Mouse (Mus musculus) intestine, postnatal 0 days (tissue): ENCODE measurements around the gene Ugt1a10. TPM values are rescaled to one million over a fixed set of nuclear protein-coding genes. Genes with fewer than 3 reads are reported as not detected.
"Not testable (repeated sequence)": the region's sequence is repeated elsewhere in the genome, so short reads cannot be mapped to it uniquely, and the experiment has no call there.

Experiments
- ATAC-seq: fragments of 200-750 bp; cut with Nextera tagmentation; 2 replicates; pipeline ENCODE4 v1.8.0; 2017; ENCODE audit warnings: mild to moderate bottlenecking, moderate TSS enrichment, moderate library complexity
- H3K27ac ChIP-seq: fragments of 300-500 bp; sonication (generic); 2 replicates; pipeline ENCODE4 v1.5.1; 2014; ENCODE audit warnings: mild to moderate bottlenecking, low read depth, low read length, moderate library complexity
- H3K27me3 ChIP-seq: fragments of 300-500 bp; sonication (generic); replicated peaks from 2 replicates; pipeline ENCODE4 v1.6.1; 2014; ENCODE audit warnings: low read length, mixed read lengths; ENCODE audit not compliant: control insufficient read depth, insufficient read depth
- H3K36me3 ChIP-seq: fragments of 300-500 bp; sonication (generic); 2 replicates; pipeline ENCODE4 v1.6.1; 2014; ENCODE audit warnings: mild to moderate bottlenecking, moderate library complexity; ENCODE audit not compliant: control insufficient read depth, insufficient read depth
- H3K4me1 ChIP-seq: fragments of 300-500 bp; sonication (generic); replicated peaks from 2 replicates; pipeline ENCODE4 v1.6.1; 2014; ENCODE audit warnings: antibody characterized with exemption, low read length, mixed read lengths; ENCODE audit not compliant: control insufficient read depth, insufficient read depth
- H3K4me2 ChIP-seq: fragments of 300-500 bp; sonication (generic); replicated peaks from 2 replicates; pipeline ENCODE4 v1.6.1; 2014; ENCODE audit warnings: low read depth, mild to moderate bottlenecking, moderate library complexity
- H3K4me3 ChIP-seq: fragments of 300-500 bp; sonication (generic); 2 replicates; pipeline ENCODE4 v1.5.1; 2014; ENCODE audit warnings: low read depth, low read length
- H3K9ac ChIP-seq: fragments of 300-500 bp; sonication (generic); 2 replicates; pipeline ENCODE4 v1.6.1; 2014; ENCODE audit warnings: mild to moderate bottlenecking, low read depth, low read length
- H3K9me3 ChIP-seq: fragments of 300-500 bp; sonication (generic); 2 replicates; pipeline ENCODE4 v1.6.1; 2016; ENCODE audit warnings: mixed run types; ENCODE audit not compliant: control insufficient read depth
- CTCF ChIP-seq: sonication (generic); IDR thresholded peaks from 2 replicates; pipeline ENCODE4 v1.5.1; 2016; ENCODE audit warnings: low read depth, mild to moderate bottlenecking, control low read depth, antibody characterized with exemption, moderate library complexity
- WGBS: fragments of 180-500 bp; shearing (Covaris S2); extraction: QIAGEN DNeasy Blood & Tissue Kit; methylation state at CpG from one replicate; pipeline ENCODE4 v1.1.7; 2014; 5-methylcytosine and 5-hydroxymethylcytosine counted together
- polyA plus RNA-seq: library from polyadenylated mRNA; unstranded; fragments of >200 nt; fragmentation: Nextera tagmentation; extraction: Ambion mirVana; gene quantifications from 2 replicates; pipeline ENCODE4 v1.2.1, GENCODE M21; 2015

Gene Ugt1a10
- polyA plus RNA-seq, 1 experiment from 2014 or later, result 0.05 TPM

DNA sequence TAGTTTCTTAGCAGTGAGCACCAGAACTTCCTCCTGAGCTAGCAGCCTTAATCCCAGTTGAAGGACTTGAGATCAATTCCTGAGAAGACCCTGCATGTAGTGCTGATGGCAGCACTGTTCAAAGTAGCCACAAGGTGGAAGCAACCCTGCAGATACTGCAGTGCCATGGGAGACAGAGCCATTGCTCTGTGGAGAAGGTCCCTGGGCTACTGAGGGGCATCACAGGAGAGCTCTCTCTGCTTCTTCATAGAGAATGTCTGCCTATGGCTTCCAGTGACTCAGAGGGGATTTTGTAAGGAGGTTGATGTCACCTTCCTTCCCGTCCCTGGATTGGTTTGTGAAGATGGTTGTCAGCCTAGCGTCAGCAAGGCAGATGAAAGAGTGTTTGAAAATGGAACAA is 94.9 kb downstream of the Ugt1a10 start:
- ATAC-seq, H3K9ac ChIP-seq, H3K27ac ChIP-seq, H3K4me3 ChIP-seq, H3K4me2 ChIP-seq, H3K36me3 ChIP-seq, H3K4me1 ChIP-seq, H3K9me3 ChIP-seq, H3K27me3 ChIP-seq: not testable (repeated sequence)
- TF ChIP-seq CTCF, result peak; percentile 66
- 78% methylated on average over 2 of the region's 2 CpGs for WGBS

DNA sequence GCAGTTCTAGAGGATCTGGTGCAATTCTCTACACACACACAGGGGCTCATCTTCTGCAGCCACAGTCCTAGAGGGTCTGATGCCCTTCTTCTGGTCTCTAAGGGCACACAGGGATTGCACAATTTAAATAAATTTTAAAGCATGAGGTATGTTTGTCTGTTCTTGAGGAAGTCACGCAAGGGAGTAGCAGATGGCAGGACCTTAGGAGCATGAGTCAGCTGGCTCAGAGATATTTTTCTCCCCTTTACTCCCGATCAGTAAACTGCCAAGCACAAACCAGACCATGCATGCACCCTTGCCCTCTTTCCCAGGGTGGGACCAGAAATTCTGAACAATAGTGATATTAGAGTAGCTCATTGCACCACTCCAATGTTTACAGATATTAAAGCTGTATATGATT is 103.2 kb downstream of the Ugt1a10 start:
- peak; percentile 31 for ATAC-seq

GRCm38 (mm10) chr1:88165711-88166110 is 110.5 kb downstream of the Ugt1a10 start, which contains the start of gene Ugt1a5:
Ugt1a5 (plus strand) TSS chr1:88166012.
- TF ChIP-seq CTCF, result no peak
- H3K4me1 ChIP-seq, result no peaks in the 10 kb centered on the region
- no peak within 1 kb of the TSS for H3K27ac ChIP-seq
- no peaks in the 10 kb centered on the region for H3K27me3 ChIP-seq
- no peaks in the 10 kb centered on the region; the same call in 1 of the 2 replicates for H3K9me3 ChIP-seq
- no peak within 1 kb of the TSS for H3K4me3 ChIP-seq
- no peak for ATAC-seq
- no peak within 1 kb of the TSS for H3K9ac ChIP-seq
- H3K36me3 ChIP-seq, result no peaks in the 10 kb centered on the region
- H3K4me2 ChIP-seq, result no peak within 1 kb of the TSS
- 78% methylated on average over 5 of the region's 5 CpGs for WGBS

More for the DNA sequence above, 103.2 kb downstream of the Ugt1a10 start:
- H3K36me3 ChIP-seq, result no peaks in the 10 kb centered on the region
- WGBS, result 24% methylated on average over 2 of the region's 2 CpGs
- TF ChIP-seq CTCF, result no peak
- H3K4me1 ChIP-seq, result no peaks in the 10 kb centered on the region
- H3K4me3 ChIP-seq, result no peak overlapping the region
- H3K27ac ChIP-seq, result no peak overlapping the region
- no peak overlapping the region for H3K9ac ChIP-seq
- no peak overlapping the region for H3K4me2 ChIP-seq
- no peaks in the 10 kb centered on the region for H3K9me3 ChIP-seq
- no peaks in the 10 kb centered on the region for H3K27me3 ChIP-seq

DNA sequence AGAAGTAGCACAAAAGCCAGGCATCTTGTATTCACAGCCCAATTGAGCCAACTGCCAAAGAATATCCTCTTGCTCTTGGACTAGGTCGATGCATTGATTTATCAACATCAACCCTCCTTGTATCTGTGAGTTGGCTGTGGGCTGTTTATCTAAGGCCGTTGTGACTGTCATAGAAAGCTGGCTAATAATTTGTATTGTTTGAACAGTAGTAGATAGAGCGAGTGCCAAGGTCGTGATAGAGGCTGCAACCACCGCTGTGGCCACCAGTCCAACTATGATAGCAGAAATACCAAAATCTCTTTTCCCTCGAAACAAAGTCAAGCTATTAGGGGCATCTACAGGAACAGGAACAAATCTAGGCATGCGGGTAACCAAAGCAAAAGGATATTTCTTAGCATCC is 117.0 kb downstream of the Ugt1a10 start:
- H3K4me3 ChIP-seq, H3K9ac ChIP-seq, H3K9me3 ChIP-seq, H3K4me2 ChIP-seq, H3K36me3 ChIP-seq, H3K27me3 ChIP-seq, H3K27ac ChIP-seq, ATAC-seq, H3K4me1 ChIP-seq: not testable (repeated sequence)
- 70% methylated on average over 5 of the region's 7 CpGs for WGBS

DNA sequence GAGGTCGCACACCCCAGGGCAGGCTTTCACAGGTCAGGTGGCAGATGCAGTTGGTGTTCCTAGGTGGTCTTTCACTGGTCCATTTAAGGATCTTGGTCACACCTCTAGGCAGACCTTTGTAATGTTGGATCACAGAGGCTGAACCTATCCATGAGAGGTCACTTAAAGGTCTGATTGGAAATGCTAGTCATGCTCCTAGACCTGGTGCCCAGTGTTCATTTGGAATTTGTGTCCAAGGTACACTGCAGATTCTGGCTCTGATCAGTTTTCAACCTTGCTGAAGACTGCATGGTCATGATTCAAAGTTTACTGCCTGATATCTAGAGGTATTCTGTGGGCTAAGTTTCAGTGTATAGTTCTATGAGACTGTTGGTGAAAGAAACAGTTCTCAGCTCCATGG is 124.5 kb downstream of the Ugt1a10 start:
- Histone ChIP-seq H3K27me3 (no peaks in the 10 kb centered on the region), H3K4me2 (no peak overlapping the region), H3K4me1 (no peaks in the 10 kb centered on the region), H3K36me3 (peaks cover 3% of the 10 kb centered on the region; the same call in 1 of the 2 replicates), H3K4me3 (no peak overlapping the region), H3K9ac (no peak overlapping the region), H3K9me3 (peaks cover 3% of the 10 kb centered on the region; the same call in 1 of the 2 replicates), H3K27ac (no peak overlapping the region)
- no peak for TF ChIP-seq CTCF
- WGBS, result 95% methylated on average over 1 of the region's 1 CpGs
- no peak for ATAC-seq

GRCm38 (mm10) chr1:88186325-88186935 is 131.2 kb downstream of the Ugt1a10 start:
- Histone ChIP-seq H3K4me2 (no peak overlapping the region), H3K36me3 (no peaks in the 10 kb centered on the region), H3K27me3 (no peaks in the 10 kb centered on the region), H3K27ac (no peak overlapping the region), H3K4me1 (no peaks in the 10 kb centered on the region), H3K4me3 (no peak overlapping the region), H3K9me3 (no peaks in the 10 kb centered on the region), H3K9ac (no peak overlapping the region)
- peak; percentile 53 for ATAC-seq
- 68% methylated on average over 5 of the region's 5 CpGs for WGBS
- TF ChIP-seq CTCF, result no peak

GRCm38 (mm10) chr1:88192136-88192535 is 136.9 kb downstream of the Ugt1a10 start:
- no peaks in the 10 kb centered on the region for H3K27me3 ChIP-seq
- no peak overlapping the region for H3K27ac ChIP-seq
- H3K4me3 ChIP-seq, result no peak overlapping the region
- H3K4me2 ChIP-seq, result no peak overlapping the region
- no peaks in the 10 kb centered on the region for H3K4me1 ChIP-seq
- ATAC-seq, result no peak
- no peaks in the 10 kb centered on the region for H3K36me3 ChIP-seq
- 72% methylated on average over 3 of the region's 3 CpGs for WGBS
- TF ChIP-seq CTCF, result no peak
- no peak overlapping the region for H3K9ac ChIP-seq
- no peaks in the 10 kb centered on the region for H3K9me3 ChIP-seq
